Mouse (Mus musculus): ENCODE measurements at regions not wholly inside any gene's neighbourhood (a gene's known extent, or its start where the extent isn't known, plus 50 kb on each side); places are given as distances from the start of the nearest gene placed in this dataset.

GRCm38 (mm10) chr1:124584620-124585019, 539.3 kb upstream of the Dpp10 start:
- TF ChIP-seq CTCF (IDR thresholded peaks at IDR 0.05; ENCODE audit: insufficient read depth, low read length) (no peak), POLR2A (IDR thresholded peaks at IDR 0.05; ENCODE audit: borderline replicate concordance, extremely low read depth, low read depth, low read length) (no peak)
